Mouse (Mus musculus): ENCODE measurements around the gene Srsf9.

Srsf9 gene

GRCm38 (mm10) chr5:115319004-115319940, 7.7 kb upstream of the Srsf9 start:
- peak in 1 of 2 experiments; percentile 44 for DNase-seq (ENCODE audit: low spot score in 2 of 2)

GRCm38 (mm10) chr5:115326256-115326831, 633 bp upstream of the Srsf9 start:
- DNase-seq (ENCODE audit: low spot score in 2 of 2): peak in 1 of 2 experiments; percentile 57

GRCm38 (mm10) chr5:115327610-115328548, 902 bp downstream of the Srsf9 start:
- DNase-seq (ENCODE audit: low spot score in 2 of 2): peak; percentile 25 to 39

GRCm38 (mm10) chr5:115330955-115331354, 4.0 kb downstream of the Srsf9 start:
- no peak for DNase-seq (ENCODE audit: low spot score in 2 of 2)

GRCm38 (mm10) chr5:115333626-115334025, 6.6 kb downstream of the Srsf9 start:
- DNase-seq (ENCODE audit: low spot score in 2 of 2): peak; percentile 58 to 67

GRCm38 (mm10) chr5:115340007-115340406, 13.0 kb downstream of the Srsf9 start:
- no peak for DNase-seq (ENCODE audit: low spot score in 2 of 2)

GRCm38 (mm10) chr5:115340577-115341313, 13.8 kb downstream of the Srsf9 start, which contains the start of the genes Gatc and Triap1:
TSS of gene Gatc (minus strand) at chr5:115341178.
TSS of gene Triap1 (plus strand) at chr5:115341225.
- DNase-seq (ENCODE audit: low spot score in 2 of 2): peak; percentile 78 to 85

GRCm38 (mm10) chr5:115341314-115342165, 14.6 kb downstream of the Srsf9 start:
- DNase-seq (ENCODE audit: low spot score in 2 of 2): no peak

- peak; percentile 81 to 86 for DNase-seq (ENCODE audit: low spot score in 2 of 2)
Measured at GRCm38 (mm10) chr5:115347564-115347963, 20.6 kb downstream of the Srsf9 start.

GRCm38 (mm10) chr5:115348546-115349224, 21.7 kb downstream of the Srsf9 start, which contains the start of gene Cox6a1:
TSS of gene Cox6a1 (minus strand) at chr5:115348981.
- peak; percentile 97 to 99 for DNase-seq (ENCODE audit: low spot score in 2 of 2)

- no peak for DNase-seq (ENCODE audit: low spot score in 2 of 2)
Measured at GRCm38 (mm10) chr5:115349225-115349555, 22.2 kb downstream of the Srsf9 start.

GRCm38 (mm10) chr5:115351348-115351747, 24.4 kb downstream of the Srsf9 start:
- no peak for DNase-seq (ENCODE audit: low spot score in 2 of 2)

GRCm38 (mm10) chr5:115355070-115355469, 28.1 kb downstream of the Srsf9 start:
- no peak for DNase-seq (ENCODE audit: low spot score in 2 of 2)

- DNase-seq (ENCODE audit: low spot score in 2 of 2): peak; percentile 60 to 63
Measured at GRCm38 (mm10) chr5:115358872-115359271, 31.9 kb downstream of the Srsf9 start.

GRCm38 (mm10) chr5:115359438-115359837, 32.5 kb downstream of the Srsf9 start:
- no peak for DNase-seq (ENCODE audit: low spot score in 2 of 2)

GRCm38 (mm10) chr5:115359851-115360372, 32.9 kb downstream of the Srsf9 start:
- DNase-seq (ENCODE audit: low spot score in 2 of 2): no peak

- DNase-seq (ENCODE audit: low spot score in 2 of 2): no peak
Measured at GRCm38 (mm10) chr5:115362216-115362615, 35.2 kb downstream of the Srsf9 start.

GRCm38 (mm10) chr5:115362819-115363714, 36.1 kb downstream of the Srsf9 start:
- DNase-seq (ENCODE audit: low spot score in 2 of 2): no peak
